Mouse (Mus musculus) CH12.LX (cell line): ENCODE data around the gene Dhcr24. TPM values are rescaled to one million over a fixed set of nuclear protein-coding genes. Genes with fewer than 3 reads are reported as not detected.

Source experiments
- DNase-seq: peaks from one replicate; pipeline ENCODE4 v3.0.0-alpha.2; 2013; ENCODE audit errors: extremely low read depth
- H3K27ac ChIP-seq: 2 replicates; pipeline ENCODE4 v1.5.1; 2012; ENCODE audit warnings: low read depth, mild to moderate bottlenecking, control low read depth, moderate library complexity; ENCODE audit not compliant: insufficient read depth
- H3K27me3 ChIP-seq: replicated peaks from 2 replicates; pipeline ENCODE3; 2012; ENCODE audit warnings: inconsistent platforms
- H3K36me3 ChIP-seq, 2 experiments: replicated peaks in 1 of 2; 2 replicates each; pipeline versions ENCODE3 to v1.6.1; 2012; ENCODE audit warnings: inconsistent platforms in 1 of 2, low read length in 1 of 2, mild to moderate bottlenecking in 1 of 2, mixed read lengths in 1 of 2, moderate library complexity in 1 of 2; ENCODE audit not compliant: control insufficient read depth in 1 of 2, insufficient read depth in 1 of 2
- H3K4me1 ChIP-seq, 2 experiments: 2 replicates each; pipeline ENCODE4 v1.6.1; 2012; ENCODE audit warnings: inconsistent platforms in 1 of 2, moderate library complexity in 1 of 2; ENCODE audit not compliant: insufficient read depth in 2 of 2, control insufficient read depth in 1 of 2
- H3K4me2 ChIP-seq: 2 replicates; pipeline ENCODE4 v1.6.1; 2012; ENCODE audit warnings: low read depth, mild to moderate bottlenecking, control low read depth; ENCODE audit not compliant: poor library complexity, insufficient read depth, severe bottlenecking
- H3K4me3 ChIP-seq, 3 experiments: fragments of 150-350 bp in 1 of 3; sonication (generic) in 1 of 3; replicated peaks in 1 of 3; 2 replicates each; pipeline versions ENCODE3 to v1.5.1; 2011 to 2012; ENCODE audit warnings: low read depth in 2 of 3, low read length in 2 of 3, mild to moderate bottlenecking in 2 of 3, moderate library complexity in 2 of 3, control low read depth in 1 of 3, improper control_type of control experiment in 1 of 3, inconsistent platforms in 1 of 3, mixed read lengths in 1 of 3; ENCODE audit not compliant: poor library complexity in 1 of 3
- H3K79me2 ChIP-seq: replicated peaks from 2 replicates; pipeline ENCODE4 v1.6.1; 2012; ENCODE audit warnings: mild to moderate bottlenecking, moderate library complexity; ENCODE audit not compliant: control insufficient read depth, poor library complexity, insufficient read depth, severe bottlenecking; ENCODE audit errors: extremely low read depth
- H3K9ac ChIP-seq: 2 replicates; pipeline ENCODE4 v1.6.1; 2012; ENCODE audit warnings: low read depth, mild to moderate bottlenecking, control low read depth, moderate library complexity; ENCODE audit not compliant: insufficient read depth
- H3K9me3 ChIP-seq: replicated peaks from 2 replicates; pipeline ENCODE3; 2012; ENCODE audit warnings: low read length, inconsistent platforms, mixed read lengths
- CHD1 ChIP-seq: IDR thresholded peaks from 2 replicates; pipeline ENCODE4 v1.6.1; 2012; ENCODE audit warnings: low read depth, low read length, improper control_type of control experiment, inconsistent platforms
- CTCF ChIP-seq, 2 experiments: IDR thresholded peaks in 1 of 2; conservative IDR thresholded peaks in 1 of 2; 2 replicates each; pipeline ENCODE4 v1.5.1; 2011 to 2012; ENCODE audit warnings: low read depth in 2 of 2, low read length in 2 of 2, improper control_type of control experiment in 1 of 2, inconsistent platforms in 1 of 2, mild to moderate bottlenecking in 1 of 2, moderate library complexity in 1 of 2
- GABPA ChIP-seq: IDR thresholded peaks from 2 replicates; pipeline ENCODE4 v1.6.1; 2012; ENCODE audit warnings: low read depth, low read length, improper control_type of control experiment, inconsistent platforms; ENCODE audit not compliant: insufficient replicate concordance
- HCFC1 ChIP-seq: IDR thresholded peaks from 2 replicates; pipeline ENCODE4 v1.6.1; 2012; ENCODE audit warnings: low read depth, mild to moderate bottlenecking, inconsistent platforms, low read length, improper control_type of control experiment
- JUN ChIP-seq: IDR thresholded peaks from 2 replicates; pipeline ENCODE4 v1.6.1; 2011; ENCODE audit warnings: low read depth, mild to moderate bottlenecking, low read length, improper control_type of control experiment, moderate library complexity; ENCODE audit not compliant: insufficient read depth
- JUND ChIP-seq: conservative IDR thresholded peaks from 2 replicates; pipeline ENCODE4 v1.6.1; 2011; ENCODE audit warnings: low read depth, low read length, improper control_type of control experiment
- MAFK ChIP-seq: IDR thresholded peaks from 2 replicates; pipeline ENCODE4 v1.6.1; 2011; ENCODE audit warnings: low read length, improper control_type of control experiment; ENCODE audit not compliant: insufficient replicate concordance
- MEF2A ChIP-seq: IDR thresholded peaks from 2 replicates; pipeline ENCODE4 v1.6.1; 2014; ENCODE audit warnings: low read depth, mild to moderate bottlenecking, inconsistent platforms, low read length, improper control_type of control experiment, borderline replicate concordance
- MXI1 ChIP-seq: IDR thresholded peaks from 2 replicates; pipeline ENCODE4 v1.6.1; 2011; ENCODE audit warnings: mild to moderate bottlenecking, low read depth, low read length, improper control_type of control experiment
- NELFE ChIP-seq: IDR thresholded peaks from 2 replicates; pipeline ENCODE4 v1.6.1; 2011; ENCODE audit warnings: low read depth, low read length, improper control_type of control experiment
- NRF1 ChIP-seq: IDR thresholded peaks from 2 replicates; pipeline ENCODE4 v1.6.1; 2014; ENCODE audit warnings: low read depth, mild to moderate bottlenecking, inconsistent platforms, low read length, improper control_type of control experiment, moderate library complexity
- POLR2AphosphoS2 ChIP-seq: IDR thresholded peaks from 2 replicates; pipeline ENCODE4 v1.6.1; 2011; ENCODE audit warnings: low read depth, low read length, improper control_type of control experiment
- RCOR1 ChIP-seq: conservative IDR thresholded peaks from 2 replicates; pipeline ENCODE4 v1.6.1; 2012; ENCODE audit warnings: low read depth, mild to moderate bottlenecking, inconsistent platforms, low read length, improper control_type of control experiment
- SMC3 ChIP-seq: IDR thresholded peaks from 2 replicates; pipeline ENCODE4 v1.6.1; 2011; ENCODE audit warnings: low read depth, low read length, improper control_type of control experiment
- UBTF ChIP-seq: IDR thresholded peaks from 2 replicates; pipeline ENCODE4 v1.6.1; 2012; ENCODE audit warnings: low read depth, mild to moderate bottlenecking, inconsistent platforms, low read length, improper control_type of control experiment, moderate library complexity
- USF1 ChIP-seq: IDR thresholded peaks from 2 replicates; pipeline ENCODE4 v1.6.1; 2014; ENCODE audit warnings: low read depth, mild to moderate bottlenecking, inconsistent platforms, low read length, improper control_type of control experiment
- ZMIZ1 ChIP-seq: IDR thresholded peaks from 2 replicates; pipeline ENCODE4 v1.6.1; 2012; ENCODE audit warnings: low read depth, mild to moderate bottlenecking, inconsistent platforms, low read length, improper control_type of control experiment
- dilution Hi-C: fragments of 300-500 bp; cut with MboI; formaldehyde crosslinking; loops from 2 replicates; pipeline ENCODE4 v1.14.3; 2020; ENCODE audit warnings: low sequenced_read_pairs; ENCODE audit not compliant: extremely low pct_unique_long_range_greater_than_20kb, extremely low pct_ligation_motif_present
- in situ Hi-C: fragments of 300-500 bp; cut with MboI; formaldehyde crosslinking; loops from 3 replicates; pipeline ENCODE4 v1.14.3; 2019; ENCODE audit warnings: low sequenced_read_pairs, low pct_ligation_motif_present, low pct_unique_long_range_greater_than_20kb, mixed read lengths
- polyA plus RNA-seq: library from polyadenylated mRNA; unstranded; fragments of >175 nt; gene quantifications from 2 replicates; pipeline ENCODE4 v1.2.1, GENCODE M21; 2012; ENCODE audit warnings: low read depth; ENCODE audit not compliant: insufficient read length
- total RNA-seq, 2 experiments: library from RNA; depleted of rRNA; stranded (reverse); fragments of 300-350 nt in 1 of 2; fragments of >200 nt in 1 of 2; gene quantifications; 2 replicates each; pipeline ENCODE4 v1.2.3; 2012 to 2014

The Dhcr24 gene
- total and polyA plus RNA-seq, 3 experiments = 41.4 to 90.5 (median 46.9) TPM

DNA sequence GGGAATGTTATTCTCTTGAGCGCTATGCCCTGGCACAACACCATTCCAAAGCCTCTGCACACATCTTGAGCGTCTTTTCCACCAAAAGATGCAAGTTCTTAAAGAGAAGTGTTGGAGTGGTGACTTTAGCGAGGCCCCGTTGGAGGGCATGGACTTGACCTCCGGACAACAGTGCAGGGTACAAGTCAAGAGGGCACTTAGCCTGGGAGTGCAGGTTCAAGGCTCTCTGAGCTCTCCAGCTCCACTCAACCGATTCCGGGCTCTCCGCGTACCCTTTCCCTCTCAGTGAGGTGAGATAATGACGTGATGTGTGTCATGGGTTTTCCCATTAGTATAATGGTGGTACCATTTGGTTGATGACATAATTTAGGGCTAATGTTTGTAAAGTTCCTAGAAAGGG, 63.4 kb downstream of the Dhcr24 start:
- H3K79me2 ChIP-seq = no peaks in the 10 kb centered on the region
- H3K9ac ChIP-seq = no peak overlapping the region
- no peaks in the 10 kb centered on the region for H3K9me3 ChIP-seq
- H3K4me3 ChIP-seq = no peak overlapping the region
- in situ Hi-C loops (no loop called here), dilution Hi-C loops (no loop called here)
- DNase-seq = no peak
- no peak overlapping the region for H3K27ac ChIP-seq
- no peak for TF ChIP-seq CTCF (conservative IDR thresholded peaks at IDR 0.05 in 1 of 2, IDR thresholded peaks at IDR 0.05 in 1 of 2; ENCODE audit: low read depth in 2 of 2, low read length in 2 of 2)
- TF ChIP-seq MEF2A = no peak
- no peak for TF ChIP-seq NRF1
- TF ChIP-seq UBTF = no peak
- no peak for TF ChIP-seq NELFE
- TF ChIP-seq HCFC1 = no peak
- TF ChIP-seq GABPA = no peak
- TF ChIP-seq RCOR1 = no peak
- no peak for TF ChIP-seq MXI1
- peaks cover 67% of the 10 kb centered on the region for H3K27me3 ChIP-seq
- H3K36me3 ChIP-seq = no peaks in the 10 kb centered on the region
- no peak overlapping the region for H3K4me2 ChIP-seq
- H3K4me1 ChIP-seq = peaks cover 0 to 7% of the 10 kb centered on the region in 2 experiments; a peak in 2 of 4 replicates

DNA sequence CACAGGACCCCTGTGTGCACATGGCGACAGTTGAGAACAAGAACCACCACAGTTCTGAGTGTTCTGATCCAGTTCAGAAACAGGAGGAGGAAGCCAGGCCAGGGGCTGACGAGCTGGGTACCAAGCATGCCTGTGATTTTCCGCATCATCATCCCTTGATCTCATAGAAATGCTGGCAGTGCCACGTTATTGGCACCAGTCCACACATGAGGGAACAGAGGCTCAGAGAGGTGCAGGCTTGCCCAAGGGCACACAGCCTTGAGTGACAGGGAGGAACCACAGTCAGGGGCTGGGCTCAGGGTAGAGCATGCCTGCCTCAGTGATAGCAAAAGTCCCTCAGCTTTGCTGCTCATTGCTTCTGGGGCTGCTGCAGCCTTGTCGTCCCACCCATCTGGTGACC, 67.0 kb downstream of the Dhcr24 start:
- H3K4me3 ChIP-seq = no peak overlapping the region
- H3K4me1 ChIP-seq = peaks cover 0 to 8% of the 10 kb centered on the region in 2 experiments; a peak in 2 of 4 replicates
- no peak overlapping the region for H3K4me2 ChIP-seq
- in situ Hi-C loops = loop anchor here (5.0 to 25.0 kb wide), 2 partner anchors 79 to 534 kb away; no protein-coding TSS in a partner anchor
- no peaks in the 10 kb centered on the region for H3K9me3 ChIP-seq
- dilution Hi-C loops = no loop called here
- TF ChIP-seq NELFE (no peak), SMC3 (no peak), POLR2AphosphoS2 (no peak), USF1 (no peak), ZMIZ1 (no peak), JUN (no peak), MAFK (no peak), NRF1 (no peak), CHD1 (no peak), GABPA (no peak), JUND (no peak)
- H3K27ac ChIP-seq = no peak overlapping the region
- no peak for DNase-seq
- no peaks in the 10 kb centered on the region for H3K79me2 ChIP-seq
- no peak overlapping the region for H3K9ac ChIP-seq
- H3K27me3 ChIP-seq = peaks cover 64% of the 10 kb centered on the region
- no peaks in the 10 kb centered on the region for H3K36me3 ChIP-seq
